Mouse (Mus musculus) cerebellum, postnatal 4 days (tissue): ENCODE measurements around the gene Tceal5.
"Not testable (repeated sequence)": the region's sequence is repeated elsewhere in the genome, so short reads cannot be mapped to it uniquely, and the experiment has no call there.

Source experiments
- DNase-seq, 2 experiments: peaks; one replicate each; pipeline ENCODE4 v3.0.0; 2022; ENCODE audit warnings: low spot score in 2 of 2, mixed read lengths in 1 of 2

Tceal5 gene

GRCm38 (mm10) chrX:136203664-136204066 is at the start of gene Tceal5:
Tceal5 (minus strand) TSS chrX:136203876.
- DNase-seq = peak in 1 of 2 experiments; percentile 33

GRCm38 (mm10) chrX:136252023-136252729 is 48.5 kb upstream of the Tceal5 start:
- DNase-seq = no peak

GRCm38 (mm10) chrX:136249671-136250070 is 46.0 kb upstream of the Tceal5 start:
- no peak for DNase-seq

- DNase-seq = no peak
Observed at GRCm38 (mm10) chrX:136248811-136249210, 45.1 kb upstream of the Tceal5 start.

- DNase-seq = peak in 1 of 2 experiments; percentile 8
Observed at GRCm38 (mm10) chrX:136245521-136246071, 41.9 kb upstream of the Tceal5 start.

GRCm38 (mm10) chrX:136244574-136245229 is 41.0 kb upstream of the Tceal5 start, which contains the start of gene Tceal9:
Tceal9 (plus strand) TSS chrX:136245079.
- peak; percentile 28 to 59 for DNase-seq

- no peak for DNase-seq
Observed at GRCm38 (mm10) chrX:136243181-136243580, 39.5 kb upstream of the Tceal5 start.

GRCm38 (mm10) chrX:136238118-136238517 is 34.4 kb upstream of the Tceal5 start:
- DNase-seq = peak in 1 of 2 experiments; percentile 32

GRCm38 (mm10) chrX:136227768-136228167 is 24.1 kb upstream of the Tceal5 start:
- DNase-seq = no peak

- DNase-seq = no peak
Observed at GRCm38 (mm10) chrX:136223714-136224113, 20.0 kb upstream of the Tceal5 start.

GRCm38 (mm10) chrX:136216303-136216702 is 12.6 kb upstream of the Tceal5 start:
- no peak for DNase-seq

GRCm38 (mm10) chrX:136214729-136215677 is 11.3 kb upstream of the Tceal5 start, which contains the start of the genes Tceal7 and Bex1:
Tceal7 (plus strand) TSS chrX:136214779.
Bex1 (minus strand) TSS chrX:136215513.
- not testable (repeated sequence) for DNase-seq

GRCm38 (mm10) chrX:136213396-136213795 is 9.7 kb upstream of the Tceal5 start:
- no peak for DNase-seq

- DNase-seq = no peak
Observed at GRCm38 (mm10) chrX:136204406-136204805, 730 bp upstream of the Tceal5 start.

- DNase-seq = no peak
Observed at GRCm38 (mm10) chrX:136203257-136203656, 419 bp downstream of the Tceal5 start.

- DNase-seq = peak in 1 of 2 experiments; percentile 33
Observed at GRCm38 (mm10) chrX:136196873-136197272, 6.8 kb downstream of the Tceal5 start.

- DNase-seq = no peak
Observed at GRCm38 (mm10) chrX:136195193-136195944, 8.3 kb downstream of the Tceal5 start.

GRCm38 (mm10) chrX:136183107-136183506 is 20.6 kb downstream of the Tceal5 start:
- no peak for DNase-seq

- no peak for DNase-seq
Observed at GRCm38 (mm10) chrX:136180897-136181553, 22.7 kb downstream of the Tceal5 start.

- no peak for DNase-seq
Observed at GRCm38 (mm10) chrX:136172786-136173185, 30.9 kb downstream of the Tceal5 start.
